Mouse (Mus musculus) testis, adult 2 months (tissue): ENCODE measurements at regions not wholly inside any gene's neighbourhood (a gene's known extent, or its start where the extent isn't known, plus 50 kb on each side); places are given as distances from the start of the nearest gene placed in this dataset.

Experiments used
- CTCF ChIP-seq: fragments of 200-500 bp; IDR thresholded peaks from 2 replicates; pipeline ENCODE4 v1.5.1; 2012; ENCODE audit warnings: low read depth, mild to moderate bottlenecking, inconsistent platforms, low read length, moderate library complexity; ENCODE audit not compliant: control insufficient read depth, insufficient read depth, insufficient replicate concordance
- POLR2A ChIP-seq: fragments of 200-500 bp; IDR thresholded peaks from 2 replicates; pipeline ENCODE4 v1.6.1; 2012; ENCODE audit warnings: low read depth, mild to moderate bottlenecking, inconsistent platforms, low read length, moderate library complexity; ENCODE audit not compliant: control insufficient read depth

DNA sequence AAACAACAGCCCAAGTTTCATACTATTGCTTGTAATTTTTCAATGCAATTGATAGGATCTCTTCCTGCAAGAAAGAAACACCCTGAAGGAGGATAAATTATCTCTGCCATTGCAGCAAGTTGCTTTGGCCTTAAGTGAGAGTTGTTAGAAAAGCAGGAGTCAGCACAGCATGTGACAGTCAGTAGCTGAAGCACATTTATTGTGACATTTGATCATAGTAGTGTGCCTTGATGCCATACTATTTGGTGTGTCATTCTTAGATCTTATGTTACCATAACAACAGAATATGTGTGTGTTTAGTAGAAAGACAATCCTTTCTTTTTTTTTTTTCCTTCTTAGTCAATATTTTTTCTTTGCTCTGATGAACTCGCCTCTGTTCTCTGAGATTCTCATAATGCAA is 115.5 kb upstream of the Tusc1 start:
- TF ChIP-seq CTCF (no peak), POLR2A (no peak)
